Mouse (Mus musculus) embryonic fibroblast, embryonic 13.5 days (primary cell): ENCODE measurements at regions not wholly inside any gene's neighbourhood (a gene's known extent, or its start where the extent isn't known, plus 50 kb on each side); places are given as distances from the start of the nearest gene placed in this dataset.

ENCODE experiments used
- CTCF ChIP-seq: IDR thresholded peaks from 2 replicates; pipeline ENCODE4 v1.5.1; 2011; ENCODE audit warnings: mild to moderate bottlenecking, control low read depth, low read length, moderate library complexity, borderline replicate concordance; ENCODE audit not compliant: insufficient read depth
- POLR2A ChIP-seq: IDR thresholded peaks from 2 replicates; pipeline ENCODE4 v1.6.1; 2011; ENCODE audit warnings: low read depth, mild to moderate bottlenecking, control low read depth, low read length, moderate library complexity

DNA sequence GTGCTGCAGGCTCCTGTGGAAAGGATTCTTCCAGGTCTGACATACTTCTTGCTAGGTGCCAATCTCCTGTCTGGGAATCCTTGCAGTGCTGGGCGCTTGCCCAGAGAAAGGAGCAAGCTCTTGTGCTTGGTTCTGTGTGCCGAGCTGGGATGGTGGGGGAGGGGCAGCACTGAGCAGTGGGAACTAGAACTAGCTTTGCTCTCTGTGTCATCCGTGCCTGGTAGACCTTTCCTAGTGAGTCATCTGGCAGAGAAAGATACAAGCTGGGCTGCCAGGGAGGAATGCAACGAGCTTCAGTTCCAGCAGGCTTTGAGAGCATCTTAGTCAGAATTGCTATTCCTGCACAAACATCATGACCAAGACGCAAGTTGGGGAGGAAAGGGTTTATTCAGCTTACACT is 108.6 kb downstream of the 1810013L24Rik start:
- TF ChIP-seq POLR2A (no peak), CTCF (no peak)
